Mouse (Mus musculus): ENCODE results near the gene Plpp1.

GRCm38 (mm10) chr13:112809504-112810247 lies 9.1 kb downstream of the Plpp1 start:
- TF ChIP-seq CTCF (IDR thresholded peaks at IDR 0.05; ENCODE audit: borderline replicate concordance, extremely low read depth, insufficient read depth, insufficient read length), result no peak
- no peak for TF ChIP-seq POLR2A (IDR thresholded peaks at IDR 0.05; ENCODE audit: borderline replicate concordance, extremely low read depth, insufficient read depth, insufficient read length, poor library complexity, severe bottlenecking)
